Mouse (Mus musculus) WW6 (cell line): ENCODE data around the gene Limk1.

Experiments used
- DNase-seq: peaks from one replicate; pipeline ENCODE4 v3.0.0-alpha.2; 2013; ENCODE audit warnings: low read depth, low spot score

Gene Limk1

DNA sequence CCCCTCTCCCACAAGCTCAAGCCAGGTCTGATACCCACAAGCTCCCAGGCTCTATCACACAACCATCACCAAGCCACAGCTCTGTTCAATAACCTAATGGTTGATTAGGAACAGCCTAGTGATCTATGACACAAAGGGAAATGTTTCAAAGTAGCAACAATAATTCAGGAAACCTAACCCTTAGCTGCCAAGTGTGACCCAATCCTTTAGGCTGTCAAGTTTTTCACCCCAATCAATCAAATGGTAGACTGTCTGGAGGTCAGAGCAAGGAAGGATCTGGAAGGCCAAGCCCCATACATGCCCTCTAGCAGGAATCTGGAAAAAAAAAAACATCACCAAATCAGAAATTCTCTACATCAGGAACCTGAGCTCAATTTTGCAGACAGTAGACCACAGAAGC is 57.6 kb downstream of the Limk1 start:
- no peak for DNase-seq

DNA sequence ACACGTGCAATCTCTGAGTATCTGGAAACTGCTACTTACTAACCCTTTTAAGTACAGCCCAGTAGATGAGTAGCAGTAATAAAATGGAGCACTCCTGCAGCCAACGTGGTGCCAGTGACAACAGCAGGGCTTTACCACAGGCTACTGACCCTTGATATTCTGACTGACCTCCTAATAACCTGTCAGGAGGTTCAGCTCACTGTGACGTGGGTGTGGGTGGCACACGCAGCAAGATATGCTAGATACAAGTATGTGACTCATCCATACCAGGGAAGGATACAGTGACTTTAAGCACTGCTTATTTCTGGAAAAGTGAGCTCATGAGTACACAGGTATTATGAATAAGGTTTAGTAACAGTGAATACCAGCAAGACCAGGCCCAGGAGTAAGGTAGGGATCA is 58.9 kb downstream of the Limk1 start:
- DNase-seq: no peak

DNA sequence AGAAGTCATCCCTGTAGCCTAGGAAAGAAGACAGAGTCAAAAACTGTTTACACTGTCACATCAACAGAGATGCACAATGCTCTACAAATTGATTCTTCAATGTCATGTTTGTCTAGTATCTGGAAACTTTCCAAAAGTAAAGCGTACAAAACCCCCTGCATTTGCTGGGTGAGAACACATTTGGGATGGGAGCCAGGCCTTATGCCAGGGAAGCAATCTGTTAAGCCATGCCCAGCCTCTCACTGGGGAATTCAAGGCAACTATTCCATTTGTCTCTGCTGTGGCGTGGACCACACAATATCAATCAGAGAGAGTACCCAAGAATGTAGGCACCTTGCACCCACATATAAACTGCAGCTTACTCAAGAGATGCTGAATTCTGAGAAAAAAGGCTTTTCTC is 66.3 kb downstream of the Limk1 start:
- DNase-seq: no peak

DNA sequence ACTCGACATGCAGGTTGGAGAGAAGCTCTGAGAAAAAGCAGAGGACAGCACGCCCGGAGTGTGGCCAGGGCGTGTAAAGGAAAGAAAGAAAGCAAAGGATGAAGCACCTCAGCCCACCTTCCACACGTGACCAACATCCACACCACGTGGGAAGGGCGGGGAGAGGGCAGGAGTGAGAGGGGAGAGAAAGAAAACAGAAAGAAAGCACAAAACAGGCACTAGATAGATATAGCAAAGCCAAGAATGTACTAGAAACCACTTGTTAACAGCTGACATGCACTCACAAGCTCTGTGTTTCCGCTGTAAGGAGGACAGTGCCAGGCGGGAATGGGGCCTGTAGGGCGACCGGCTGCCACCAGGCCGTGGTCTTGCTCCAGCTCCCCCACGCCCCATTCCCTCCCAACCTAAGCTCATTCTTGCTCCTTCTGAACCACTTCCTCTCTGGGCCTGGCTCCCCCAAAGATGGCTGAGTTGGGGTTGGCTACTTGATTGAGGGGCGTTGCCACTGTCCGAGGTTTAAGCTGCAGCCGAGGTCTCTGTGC is 67.2 kb downstream of the Limk1 start:
- no peak for DNase-seq

DNA sequence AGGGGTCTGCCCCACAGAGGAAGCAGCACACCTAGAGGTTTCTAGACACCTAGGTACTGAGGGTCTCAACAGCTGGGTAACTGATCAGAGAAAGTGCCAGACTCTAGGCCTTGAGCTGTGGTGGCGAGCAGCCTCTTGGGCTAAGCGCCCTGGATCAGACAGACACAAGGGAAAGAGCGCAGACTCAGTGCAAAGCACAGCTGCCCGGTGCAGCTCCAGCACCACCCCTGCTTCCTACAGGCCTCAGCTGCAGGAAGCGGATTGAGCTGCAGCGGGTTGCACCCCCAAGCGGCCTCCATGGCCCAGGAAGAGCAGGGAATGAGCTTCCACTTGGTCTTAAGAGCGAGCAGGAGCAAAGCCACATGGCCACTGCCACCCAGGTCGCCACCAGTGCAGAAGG is 67.9 kb downstream of the Limk1 start:
- DNase-seq: no peak

DNA sequence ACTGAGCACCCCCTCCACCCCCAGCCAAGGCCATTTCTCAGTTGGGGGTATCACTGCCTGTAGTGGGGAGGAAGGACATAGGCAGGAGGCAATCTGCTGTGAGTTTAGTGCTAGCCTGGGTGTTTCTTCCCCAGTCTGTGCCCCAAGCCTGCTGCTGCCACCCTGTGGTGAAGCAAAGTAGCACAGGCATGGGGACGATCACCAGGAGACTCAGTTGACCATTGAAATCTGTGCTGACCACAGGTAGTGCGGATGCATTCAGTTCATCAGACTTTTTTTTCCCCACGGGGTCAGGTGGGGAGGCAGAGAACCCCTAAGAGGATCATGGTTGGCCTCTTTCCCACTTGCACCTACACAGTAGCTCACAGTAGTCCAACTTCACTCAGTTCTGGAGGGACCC is 71.3 kb downstream of the Limk1 start:
- DNase-seq: no peak

DNA sequence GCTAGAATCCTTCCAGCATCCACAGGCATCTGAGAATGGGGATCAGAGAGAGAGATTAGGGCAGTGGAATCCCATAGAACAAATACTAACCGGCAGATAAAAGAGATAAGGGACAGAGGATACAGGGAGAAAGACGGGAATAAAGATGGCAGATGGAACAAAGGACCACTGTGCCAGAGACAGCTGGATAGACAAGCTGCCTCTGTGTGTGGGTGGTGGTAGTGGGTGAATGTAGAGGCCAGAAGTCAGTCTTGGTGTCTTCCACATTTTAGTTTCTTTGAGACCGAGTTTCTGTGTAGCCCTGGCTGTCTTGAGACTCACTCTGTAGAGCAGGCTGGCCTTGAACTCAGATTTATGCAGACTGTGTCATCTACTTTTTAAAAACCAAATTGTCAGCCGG is 72.6 kb downstream of the Limk1 start:
- DNase-seq: no peak

DNA sequence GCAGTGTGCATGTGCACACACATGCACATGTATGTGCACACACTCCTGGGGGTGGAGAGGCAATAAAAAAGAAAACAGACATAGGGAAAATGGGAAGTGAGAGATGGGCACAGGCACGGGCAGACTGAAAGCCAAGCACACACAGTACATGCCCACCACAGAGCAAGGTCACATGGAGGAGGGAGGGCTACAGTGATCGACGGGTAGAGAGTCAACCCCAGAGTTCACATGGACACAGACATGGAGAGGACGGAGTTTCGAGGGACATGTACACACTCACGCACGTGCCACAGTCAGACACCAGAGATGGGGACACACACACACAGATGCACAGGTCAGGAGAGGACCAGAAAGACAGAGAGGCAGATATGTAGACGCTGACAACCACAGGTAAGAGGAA is 73.0 kb downstream of the Limk1 start:
- no peak for DNase-seq

DNA sequence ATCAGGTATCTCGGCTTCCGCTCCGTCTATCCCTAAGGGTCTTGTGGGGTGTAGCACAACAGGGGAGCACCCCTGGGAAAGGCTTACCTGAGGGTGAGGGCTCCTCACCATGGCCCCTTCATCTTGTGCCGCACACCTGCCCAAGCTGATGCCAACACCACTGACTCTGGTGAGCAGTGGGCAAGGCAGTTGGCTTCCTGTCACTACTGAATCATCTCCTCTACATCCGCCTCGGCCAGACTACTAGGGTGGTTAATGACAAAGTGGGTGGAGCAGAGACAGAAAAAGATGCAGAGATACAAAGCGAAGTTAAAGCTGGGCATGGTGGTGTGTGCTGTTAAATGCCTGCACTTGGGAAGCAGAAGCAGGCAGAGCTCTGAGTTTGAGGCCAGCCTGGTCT is 73.6 kb downstream of the Limk1 start, which contains the start of gene Lat2:
Lat2 (minus strand) TSS at position 224 of the 400 bp plus-strand sequence.
- DNase-seq: no peak

DNA sequence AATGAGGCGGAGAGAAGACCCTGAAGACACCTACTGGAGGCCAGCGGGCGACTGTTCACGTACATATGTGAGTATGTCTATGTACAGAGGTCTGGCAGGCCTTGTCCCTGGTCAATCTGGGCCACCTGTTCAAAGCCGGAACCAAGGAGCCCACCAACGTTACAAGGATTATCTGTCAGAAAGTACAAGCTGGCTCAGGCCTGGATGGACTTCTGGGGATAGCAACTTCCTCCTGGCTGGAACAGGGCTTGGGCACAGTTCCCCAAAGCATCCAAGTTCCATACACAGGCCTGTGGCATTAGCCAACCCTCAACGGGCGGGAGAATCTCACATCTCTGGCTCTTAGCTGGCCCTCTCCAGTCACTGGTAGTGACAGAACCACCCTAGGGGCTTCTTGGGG is 74.1 kb downstream of the Limk1 start:
- no peak for DNase-seq

DNA sequence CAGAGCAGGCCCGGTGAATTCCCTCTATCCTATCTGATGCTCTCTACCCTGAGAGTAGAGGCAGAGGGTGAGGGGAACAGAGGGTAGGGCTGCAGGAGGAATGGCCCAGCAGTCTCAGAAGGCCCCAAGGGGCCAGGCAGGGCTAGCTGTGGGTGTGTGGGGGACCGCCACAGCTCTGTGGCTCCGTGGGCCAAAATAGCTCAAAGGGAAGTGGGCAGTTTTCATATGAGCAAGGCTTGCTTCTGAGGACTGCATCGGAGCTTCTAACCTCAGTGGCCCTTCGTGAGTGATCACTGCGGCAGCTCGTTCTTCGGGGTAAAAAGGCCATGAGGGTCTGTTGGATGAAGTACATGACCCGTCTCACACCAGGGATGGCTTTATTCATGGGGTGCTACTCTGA is 74.7 kb downstream of the Limk1 start:
- no peak for DNase-seq

DNA sequence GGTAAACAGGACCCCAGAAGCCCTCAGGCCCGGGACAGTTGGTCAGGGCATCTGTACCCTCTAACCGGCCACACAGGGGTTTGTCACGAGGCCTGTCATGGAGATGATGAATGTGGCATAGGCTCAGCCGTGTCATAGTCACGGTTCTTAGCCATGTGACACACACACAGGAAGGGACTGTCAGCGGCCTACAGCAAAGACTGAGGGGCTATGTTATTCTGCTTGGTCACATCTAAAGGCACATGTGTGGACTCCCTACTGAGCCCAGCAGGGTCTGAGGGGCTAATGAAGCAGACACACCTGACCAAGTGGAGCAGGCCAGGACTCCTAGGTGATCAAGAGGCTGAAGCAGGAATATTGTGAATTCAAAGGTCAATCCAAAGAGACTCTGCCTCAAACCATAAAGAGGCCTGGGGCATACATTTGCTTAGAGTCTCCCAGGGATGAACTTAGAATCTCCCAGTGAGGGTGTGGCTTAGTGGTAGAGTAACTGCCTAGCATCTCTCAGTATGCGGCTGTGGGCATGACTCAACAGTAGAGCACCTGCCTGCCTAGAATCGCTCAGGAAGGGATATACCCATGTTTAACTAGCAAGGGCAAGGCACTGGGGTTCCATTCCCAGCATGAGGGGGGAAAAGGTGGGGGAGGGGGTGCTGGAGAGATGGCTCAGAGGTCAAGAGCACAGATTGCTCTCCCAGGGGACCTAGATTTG is 76.4 kb downstream of the Limk1 start:
- no peak for DNase-seq

DNA sequence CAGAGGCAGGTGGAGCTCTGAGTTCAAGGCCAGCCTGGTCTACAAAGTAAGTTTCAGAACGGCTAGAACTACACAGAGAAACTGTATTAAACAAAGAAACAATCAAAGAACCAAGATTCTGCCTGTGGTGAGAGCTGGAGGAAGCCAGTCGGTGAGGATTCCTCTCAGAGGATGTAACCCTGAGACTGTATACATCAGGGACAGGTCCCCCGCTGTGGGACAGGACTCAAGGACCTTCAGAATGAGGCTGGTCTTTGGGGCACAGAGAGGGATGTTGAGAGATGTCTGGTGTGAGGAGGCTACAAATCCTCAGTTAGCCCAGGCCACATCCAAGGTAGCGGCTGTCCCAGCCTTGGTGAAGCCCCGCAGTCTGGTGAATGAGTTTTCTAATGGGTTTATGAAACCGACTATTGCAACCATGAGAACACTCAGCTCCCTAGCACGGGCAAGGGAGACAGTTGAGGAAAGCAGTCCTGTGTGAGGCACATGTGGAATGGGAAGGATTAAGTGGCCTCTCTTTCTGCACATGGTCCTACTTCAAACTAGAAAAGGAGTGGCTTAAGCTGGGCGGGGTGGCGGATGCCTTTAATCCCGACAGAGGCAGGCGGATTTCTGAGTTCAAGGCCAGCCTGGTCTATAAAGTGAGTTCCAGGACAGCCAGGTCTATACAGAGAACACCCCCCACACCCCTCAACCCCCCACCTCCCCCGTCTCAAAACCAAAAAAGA is 78.3 kb downstream of the Limk1 start:
- DNase-seq: no peak

DNA sequence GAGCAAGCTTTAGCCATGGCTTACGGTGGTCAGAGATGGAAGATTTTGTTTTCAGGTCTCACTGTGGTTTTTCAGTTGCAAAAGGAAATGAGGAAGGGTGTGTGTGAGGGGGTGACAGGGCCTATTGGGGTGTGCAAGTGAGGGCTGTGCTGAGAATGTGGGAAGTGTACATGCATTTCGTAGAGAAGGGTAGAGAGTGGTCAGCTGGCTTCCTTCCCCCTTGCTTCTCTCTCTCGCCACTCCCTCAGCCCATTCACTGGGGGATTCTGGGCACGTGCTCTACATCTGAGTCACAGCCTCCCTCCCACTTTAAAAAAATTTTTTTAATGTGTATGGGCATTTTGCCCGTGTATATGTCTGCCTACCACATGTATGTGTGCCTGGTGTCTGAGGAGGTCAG is 81.3 kb downstream of the Limk1 start:
- no peak for DNase-seq

DNA sequence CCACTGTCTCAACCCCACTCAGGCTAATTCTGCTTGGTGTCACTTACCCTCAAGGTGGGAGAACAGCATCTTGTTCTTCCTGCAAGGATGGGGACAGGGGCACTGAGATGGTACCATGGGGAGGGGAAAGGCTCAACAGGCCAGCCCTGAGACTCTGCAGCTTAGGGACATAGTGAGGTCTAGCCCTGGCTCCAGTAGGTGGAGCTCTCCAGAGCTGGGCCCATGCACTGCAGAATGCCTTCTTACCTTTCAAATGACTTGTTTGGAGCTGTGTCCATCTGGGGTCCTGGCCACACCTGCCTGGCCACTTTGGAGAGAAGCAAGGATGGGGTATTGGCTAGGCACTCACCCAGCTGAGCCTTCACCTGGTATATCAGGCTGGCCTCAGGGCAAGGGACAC is 82.1 kb downstream of the Limk1 start:
- DNase-seq: no peak
